Mouse (Mus musculus) brain, embryonic 18.5 days (tissue): ENCODE data around the gene Ctnnbip1.

Source experiments
- DNase-seq: peaks from one replicate; pipeline ENCODE4 v3.0.0-alpha.2; 2012; ENCODE audit warnings: low read depth, low spot score

Ctnnbip1 gene

DNA sequence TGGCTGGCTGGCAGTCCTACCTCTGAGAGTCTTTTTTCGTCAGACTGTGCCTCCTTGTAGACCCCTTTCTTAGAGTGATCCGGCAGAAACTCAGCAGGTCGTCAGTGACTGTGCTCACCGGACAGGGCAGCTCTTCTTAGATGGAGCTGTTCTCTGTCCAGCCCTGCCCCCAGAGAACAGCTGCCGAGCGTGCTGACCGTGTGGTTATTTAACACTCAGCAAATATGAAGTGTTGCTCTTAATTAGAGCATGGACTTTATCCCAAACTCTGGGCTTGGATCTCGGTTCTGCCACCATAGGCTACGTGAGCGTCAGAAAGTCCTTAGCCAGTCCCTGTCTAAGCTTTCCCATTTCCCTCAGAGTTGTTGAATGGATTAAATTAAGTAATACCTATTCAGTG, 3.2 kb downstream of the Ctnnbip1 start:
- DNase-seq, result no peak

DNA sequence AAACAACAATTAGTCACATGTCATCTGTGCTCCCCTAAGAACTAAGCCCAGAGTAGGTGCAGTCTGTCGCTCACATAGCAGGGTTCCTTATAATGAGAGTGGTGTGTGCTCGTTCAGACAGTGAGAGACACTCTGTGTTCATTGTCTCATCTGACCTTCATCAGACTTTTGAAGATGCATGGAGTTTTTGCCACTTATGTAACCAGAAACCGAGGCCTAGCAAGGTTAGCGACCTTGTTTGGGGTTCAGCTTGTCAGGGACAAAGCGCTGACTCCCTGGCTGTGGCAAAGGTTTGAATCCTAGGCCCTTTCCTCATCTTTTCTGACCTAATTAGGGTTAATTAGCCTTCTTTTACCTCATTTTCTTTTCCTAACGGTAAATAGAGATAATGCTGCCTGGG, 5.9 kb downstream of the Ctnnbip1 start:
- no peak for DNase-seq

DNA sequence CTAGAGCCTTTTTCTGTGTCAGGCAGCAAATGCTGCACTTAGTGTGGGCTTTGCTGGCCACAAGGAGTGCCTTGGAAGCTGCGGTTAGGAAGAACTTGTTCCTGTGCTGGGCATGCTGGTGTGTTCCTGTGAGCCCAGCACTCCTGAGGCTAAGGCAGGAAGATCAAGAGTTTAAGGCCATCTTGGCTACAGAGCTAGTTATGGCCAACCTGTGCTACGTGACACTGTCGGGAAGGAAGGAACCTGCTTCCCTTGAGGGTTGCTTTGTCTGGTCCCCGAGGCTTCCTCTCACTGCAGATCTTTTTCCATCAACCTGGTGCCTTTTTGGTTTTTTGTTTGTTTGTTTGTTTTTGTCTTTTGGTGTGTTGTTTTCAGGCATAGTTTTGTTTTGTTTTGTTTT, 7.1 kb downstream of the Ctnnbip1 start:
- no peak for DNase-seq

DNA sequence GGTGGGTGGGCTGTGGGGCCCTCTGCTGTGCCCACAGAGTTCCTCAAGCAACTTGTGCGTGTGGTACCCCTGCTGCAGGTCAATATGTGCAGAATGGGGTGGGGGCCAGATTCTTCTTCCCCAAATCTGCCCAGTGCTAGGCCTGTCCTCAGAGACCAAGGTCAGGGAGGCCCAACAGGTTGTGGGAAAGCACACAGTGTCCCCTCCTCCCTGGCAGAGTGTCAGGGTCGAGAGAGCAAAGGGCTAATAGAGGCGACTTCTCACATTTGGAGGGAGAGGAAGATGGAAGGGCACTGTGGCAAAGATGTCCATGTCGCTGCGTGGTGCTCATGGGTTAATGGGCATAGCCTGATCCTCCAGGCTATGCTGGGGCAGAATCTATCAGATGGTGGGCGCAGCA, 7.8 kb downstream of the Ctnnbip1 start:
- no peak for DNase-seq

DNA sequence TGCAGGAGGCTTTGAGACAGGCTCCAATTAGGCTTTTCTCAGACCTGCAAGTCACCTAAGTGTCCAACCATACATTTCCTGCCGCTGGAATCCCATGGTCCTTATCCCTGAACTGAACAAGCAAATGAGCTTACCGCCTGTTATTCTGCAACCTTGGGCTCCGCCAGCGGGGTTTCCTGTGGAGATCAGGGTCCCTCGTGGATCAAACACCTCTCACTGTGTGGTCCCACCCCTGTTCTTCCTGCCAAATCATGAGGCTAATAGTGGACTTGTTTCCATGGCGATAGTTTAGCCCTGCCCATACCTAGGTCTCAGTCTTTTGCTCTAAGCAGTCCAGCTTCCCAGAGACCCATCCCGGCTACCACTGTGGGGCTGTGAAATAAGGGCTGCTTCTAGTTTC, 8.3 kb downstream of the Ctnnbip1 start:
- DNase-seq, result no peak

DNA sequence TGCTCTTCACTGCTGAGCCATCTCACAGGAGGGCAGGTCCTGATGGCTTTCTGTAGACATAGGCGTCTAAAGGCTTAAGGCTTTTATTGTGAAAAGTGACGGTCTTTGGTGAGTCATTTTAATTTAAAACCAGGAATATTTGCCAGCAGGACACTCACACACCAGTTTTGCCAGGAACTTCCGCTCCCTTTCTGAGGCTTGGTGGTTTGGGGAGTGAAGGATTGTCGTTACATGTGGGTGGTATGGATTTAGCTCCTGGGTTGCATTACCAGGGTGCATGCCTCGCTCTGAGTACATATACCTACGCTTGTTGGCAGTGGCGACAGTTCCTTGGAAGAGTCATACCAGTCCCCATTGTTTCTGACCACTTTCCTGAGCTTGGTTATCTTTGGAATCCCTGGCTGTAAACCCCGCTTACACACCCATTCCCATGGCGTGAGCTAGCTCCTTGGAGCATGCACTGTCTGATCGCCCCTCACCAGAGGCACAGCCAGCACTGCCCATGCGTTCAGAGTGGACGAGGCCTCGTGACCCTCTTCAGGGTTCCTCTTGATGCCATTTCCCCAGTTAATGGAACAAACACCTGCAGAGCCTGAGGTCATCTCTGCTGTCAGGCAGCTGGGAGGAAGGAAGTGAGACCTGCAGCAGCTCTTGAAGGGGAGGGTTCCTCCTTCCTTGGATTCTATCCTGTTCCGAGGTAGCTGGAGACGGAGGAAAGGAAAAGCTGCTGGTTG, 9.8 kb downstream of the Ctnnbip1 start:
- DNase-seq, result no peak

DNA sequence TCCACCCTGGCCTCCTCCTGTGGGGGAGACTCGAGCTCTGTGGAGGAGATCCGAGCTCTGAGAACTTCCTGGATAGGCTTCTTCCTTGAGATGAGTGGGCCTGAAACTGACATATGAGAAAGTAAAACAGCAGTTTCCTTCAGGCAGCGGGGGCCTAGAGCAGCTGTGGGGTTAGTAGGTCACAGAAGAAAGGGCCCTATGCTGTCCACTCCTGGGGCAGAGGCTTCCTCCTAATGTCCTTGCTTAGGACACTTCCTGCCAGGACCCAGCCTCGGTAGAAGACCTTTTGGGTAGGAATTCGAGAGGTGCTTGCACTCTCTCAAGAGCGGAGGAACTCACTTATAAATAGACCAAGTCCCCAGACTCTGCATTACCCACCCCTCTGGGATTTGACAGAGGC, 11.7 kb downstream of the Ctnnbip1 start:
- DNase-seq, result no peak

DNA sequence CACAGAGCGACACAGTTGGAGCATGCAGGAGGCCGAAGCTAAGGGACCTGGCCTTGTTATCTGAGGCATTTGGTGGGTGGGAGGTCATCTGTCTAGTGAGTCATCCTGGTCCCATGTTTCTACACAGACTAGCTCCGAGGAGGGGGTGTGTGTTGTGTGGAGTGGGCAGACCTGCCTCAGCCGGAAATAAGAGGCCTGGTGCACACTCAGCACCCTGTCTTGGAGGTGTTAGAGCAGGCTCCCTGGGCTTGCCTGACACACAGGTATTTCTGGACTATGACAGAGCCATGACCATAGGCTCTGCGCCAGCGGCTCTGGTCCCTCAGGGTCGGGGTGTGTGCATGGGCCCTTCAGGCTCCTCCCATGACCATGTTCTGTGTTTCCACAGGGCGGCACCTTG, 21.4 kb downstream of the Ctnnbip1 start:
- DNase-seq, result no peak

DNA sequence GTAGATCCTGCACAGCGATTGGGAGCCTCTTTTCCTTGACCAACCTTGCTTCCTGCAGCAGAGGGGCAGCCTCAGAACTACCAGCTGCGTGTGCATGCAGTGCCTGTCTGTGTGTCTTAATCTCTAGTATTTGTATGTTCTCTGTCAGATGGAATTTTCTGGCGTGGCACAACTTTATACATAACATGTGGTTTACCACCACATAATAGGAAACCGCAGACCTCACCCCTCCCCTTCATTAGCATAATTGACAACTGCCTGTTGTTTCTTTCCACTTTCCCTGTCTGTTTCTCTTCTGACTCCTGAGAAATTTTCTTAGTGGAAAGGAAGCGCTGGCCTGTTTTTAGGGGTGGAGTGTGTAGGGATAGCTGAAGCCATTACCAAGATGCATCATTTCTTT, 23.9 kb downstream of the Ctnnbip1 start:
- DNase-seq, result no peak

DNA sequence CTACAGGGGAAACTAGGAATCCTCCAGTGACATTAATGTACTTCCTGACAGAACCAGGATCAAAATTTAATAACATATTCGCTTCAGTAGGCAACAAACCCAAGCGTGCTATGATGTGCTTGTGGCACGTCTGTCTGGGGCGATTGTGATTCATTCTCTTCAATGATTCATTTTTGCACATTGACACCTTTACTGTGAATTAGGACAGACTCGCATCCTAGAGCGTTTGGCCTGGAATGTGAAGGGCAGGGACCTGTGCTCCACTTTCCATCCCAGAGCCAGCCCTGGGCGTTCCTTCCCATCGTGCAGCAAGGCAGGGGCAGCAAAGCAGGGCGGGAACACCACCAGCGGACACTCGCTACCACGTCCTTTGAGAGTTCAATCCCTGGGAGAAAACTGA, 24.4 kb downstream of the Ctnnbip1 start:
- no peak for DNase-seq

DNA sequence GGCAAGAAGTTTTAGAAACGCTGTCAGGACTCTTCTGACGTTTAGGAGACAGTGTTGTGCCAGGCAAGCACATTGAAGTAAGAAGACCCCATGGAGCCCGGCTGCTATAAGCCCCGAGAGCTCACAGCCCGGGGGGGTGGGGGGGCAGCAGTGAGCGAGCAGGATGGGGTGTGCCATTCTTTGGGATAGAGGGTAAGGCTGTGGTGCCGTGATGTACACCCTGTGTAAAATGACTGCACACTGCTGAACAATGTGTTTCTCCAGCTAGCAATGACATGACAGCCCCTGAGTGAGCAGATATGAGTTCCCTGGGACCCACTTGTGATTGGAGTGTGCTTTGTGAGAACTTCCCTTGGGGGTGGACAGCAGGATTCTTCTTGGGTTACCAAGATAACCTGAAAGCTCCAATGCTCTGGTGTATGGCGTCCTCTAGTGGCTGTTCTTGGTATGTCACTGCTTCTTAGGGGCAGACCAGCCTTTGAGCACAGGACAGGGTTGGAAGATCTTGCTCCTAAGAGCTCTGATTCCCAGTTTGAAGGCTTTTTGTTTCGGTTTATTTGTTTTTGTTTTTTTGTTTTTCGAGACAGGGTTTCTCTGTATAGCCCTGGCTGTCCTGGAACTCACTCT, 25.0 kb downstream of the Ctnnbip1 start:
- no peak for DNase-seq

DNA sequence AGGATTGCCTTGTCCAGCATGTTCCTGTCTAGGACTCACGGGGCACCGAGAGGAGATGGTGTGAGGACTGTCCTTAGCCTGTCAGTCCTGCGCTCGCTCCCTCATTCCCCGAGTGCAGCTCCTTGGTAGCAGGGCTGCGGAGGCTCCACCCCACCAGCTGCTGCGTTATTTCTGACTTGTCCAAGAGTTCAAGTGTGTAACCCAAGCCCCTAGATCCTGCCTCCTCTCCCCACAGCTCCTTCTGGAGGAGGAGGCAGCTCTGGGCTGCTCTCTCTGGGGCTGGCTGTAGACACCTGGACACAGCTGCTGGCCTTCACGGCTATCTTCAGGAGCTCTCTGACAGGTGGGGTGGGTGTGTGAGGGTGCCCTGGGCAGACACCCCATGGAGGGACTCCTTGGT, 26.9 kb downstream of the Ctnnbip1 start:
- no peak for DNase-seq

DNA sequence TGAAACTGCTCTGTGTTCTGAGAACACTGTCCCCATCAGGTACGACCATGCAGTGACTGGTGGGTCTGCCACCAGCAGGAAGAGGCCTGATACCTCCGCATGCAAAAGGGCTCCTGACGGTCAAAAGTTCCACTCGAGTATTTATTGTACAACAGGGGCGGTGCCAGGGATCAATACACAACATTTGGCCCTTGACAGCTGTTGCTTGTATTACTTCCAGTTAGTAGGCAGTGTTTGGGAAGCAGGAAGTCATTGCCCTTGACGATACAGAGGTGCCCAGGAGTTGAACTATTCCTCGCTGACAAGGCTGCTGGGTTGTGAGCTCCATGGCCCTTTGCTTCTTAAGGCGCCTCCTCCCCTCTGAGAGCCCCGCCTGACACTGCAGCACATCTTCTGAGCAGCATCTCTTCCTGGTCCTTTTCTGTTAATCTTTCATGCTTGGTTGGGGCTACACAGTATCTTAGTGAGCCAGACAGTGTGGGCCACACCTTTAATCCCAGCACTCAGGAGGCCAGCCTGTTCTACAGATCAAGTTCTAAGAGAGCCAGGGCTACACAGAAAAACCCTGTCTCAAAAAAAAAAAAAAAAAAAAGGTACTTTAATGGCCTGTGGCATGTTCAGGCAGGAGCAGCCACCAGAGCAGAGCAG, 28.9 kb downstream of the Ctnnbip1 start:
- DNase-seq, result no peak

DNA sequence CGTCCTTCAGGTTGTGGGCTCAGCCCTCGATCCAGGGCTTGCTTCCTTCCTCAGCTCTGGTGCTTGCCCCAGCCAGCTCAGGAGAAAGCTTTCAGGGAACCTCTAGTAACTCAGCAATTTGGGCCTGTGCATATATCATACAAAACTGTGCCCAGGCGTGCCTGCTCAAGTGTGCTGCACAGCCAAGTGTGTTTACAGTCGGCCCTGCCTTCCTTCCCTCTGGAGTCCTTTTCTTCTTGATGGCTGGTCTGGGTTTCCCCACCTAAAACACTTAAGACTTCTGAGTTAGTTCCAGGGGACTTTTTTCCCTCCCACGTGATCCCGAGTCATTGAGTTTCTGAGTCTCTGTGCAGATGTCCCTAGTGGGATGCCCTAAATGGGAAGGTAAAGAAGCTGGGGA, 29.5 kb downstream of the Ctnnbip1 start:
- no peak for DNase-seq

DNA sequence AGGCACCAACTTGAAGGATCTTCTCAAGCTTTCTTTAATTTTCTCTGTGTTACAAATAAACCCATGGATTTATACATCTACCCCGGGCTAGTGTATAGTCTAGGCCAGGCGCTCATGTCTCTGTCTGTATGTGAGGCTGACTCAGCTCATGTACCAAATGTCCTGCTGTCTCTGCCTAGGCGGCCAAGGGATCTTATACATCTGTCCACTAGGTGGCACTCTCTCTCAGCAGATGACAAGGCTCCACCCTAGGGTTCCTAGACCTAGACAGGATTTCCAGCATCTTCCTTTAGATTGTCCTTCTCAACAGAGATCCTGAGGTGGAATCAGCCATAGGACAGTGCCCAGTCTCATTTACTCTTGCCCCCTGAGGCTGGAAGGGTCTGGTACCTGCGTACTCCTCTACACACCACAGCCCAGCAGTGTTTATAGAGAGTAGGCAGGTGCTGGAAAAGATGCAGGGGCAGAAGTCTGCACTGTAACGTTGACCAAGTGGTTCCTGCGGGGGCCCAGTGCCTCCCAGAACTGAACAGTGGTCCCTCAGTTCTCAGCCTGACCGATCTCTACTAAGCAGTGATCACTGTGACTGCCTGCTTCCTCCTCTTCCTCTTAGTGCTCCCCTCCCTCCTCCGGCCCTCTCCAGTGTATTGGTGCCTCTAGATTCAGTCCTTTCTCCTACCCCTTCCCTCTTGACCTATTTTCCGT, 31.3 kb downstream of the Ctnnbip1 start:
- DNase-seq, result peak; percentile 68

DNA sequence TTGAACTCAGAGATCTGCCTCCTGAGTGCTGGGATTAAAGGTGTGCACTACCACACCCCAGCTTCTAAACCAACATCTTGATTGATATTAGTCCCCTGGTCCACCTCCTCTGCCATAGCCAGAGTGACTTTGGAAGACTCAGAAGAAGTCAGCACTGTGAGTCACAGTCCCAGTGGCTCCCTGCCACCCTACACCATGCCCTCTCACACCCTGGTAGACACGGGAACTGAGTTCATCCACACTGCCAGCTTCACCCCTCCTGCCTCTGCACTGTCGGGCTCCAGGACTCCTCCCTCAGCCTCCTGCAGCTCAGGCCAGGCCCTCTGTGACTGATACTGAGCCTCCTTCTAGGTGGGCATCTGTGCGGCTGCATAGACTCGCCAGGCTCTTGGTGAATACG, 32.8 kb downstream of the Ctnnbip1 start:
- DNase-seq, result no peak

DNA sequence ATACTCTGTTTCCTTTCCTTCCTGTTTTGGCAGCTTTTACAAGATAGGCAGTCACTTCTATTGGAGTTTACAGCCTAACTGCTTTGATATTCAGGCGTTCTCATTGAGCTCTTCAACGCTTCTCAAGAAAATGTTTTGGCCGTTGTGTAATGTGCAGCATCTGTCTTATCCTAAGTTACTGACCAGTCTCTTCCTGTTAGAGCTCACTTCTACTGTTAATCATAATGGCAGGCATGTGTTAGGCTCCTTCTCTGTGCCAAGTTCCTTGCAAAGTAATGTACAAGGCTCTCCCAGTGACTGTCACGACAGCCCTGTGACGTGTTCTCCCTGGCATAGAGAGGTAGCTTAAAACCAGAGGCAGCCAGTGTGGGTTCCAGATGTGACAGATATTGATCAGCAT, 33.7 kb downstream of the Ctnnbip1 start:
- DNase-seq, result no peak

DNA sequence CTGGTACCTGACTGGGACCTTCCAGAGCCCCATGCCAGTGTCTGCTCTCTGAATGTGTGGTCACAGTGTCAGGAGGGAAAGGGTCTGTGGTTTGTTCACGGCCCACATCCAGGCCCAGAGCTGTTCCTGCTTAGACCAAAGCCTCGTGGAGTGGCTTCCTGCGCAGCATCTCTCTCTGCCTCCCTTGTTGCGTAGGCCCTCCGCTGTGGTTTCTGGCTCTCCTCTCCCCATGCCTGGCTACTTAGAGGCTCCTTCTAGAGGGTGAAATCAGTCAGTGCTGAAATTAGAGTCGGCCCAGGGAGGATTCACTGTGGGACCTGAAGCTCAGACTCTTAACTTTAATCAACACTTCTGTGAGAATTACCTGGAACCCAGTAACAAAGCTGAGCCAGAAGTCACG, 35.8 kb downstream of the Ctnnbip1 start:
- DNase-seq, result no peak

DNA sequence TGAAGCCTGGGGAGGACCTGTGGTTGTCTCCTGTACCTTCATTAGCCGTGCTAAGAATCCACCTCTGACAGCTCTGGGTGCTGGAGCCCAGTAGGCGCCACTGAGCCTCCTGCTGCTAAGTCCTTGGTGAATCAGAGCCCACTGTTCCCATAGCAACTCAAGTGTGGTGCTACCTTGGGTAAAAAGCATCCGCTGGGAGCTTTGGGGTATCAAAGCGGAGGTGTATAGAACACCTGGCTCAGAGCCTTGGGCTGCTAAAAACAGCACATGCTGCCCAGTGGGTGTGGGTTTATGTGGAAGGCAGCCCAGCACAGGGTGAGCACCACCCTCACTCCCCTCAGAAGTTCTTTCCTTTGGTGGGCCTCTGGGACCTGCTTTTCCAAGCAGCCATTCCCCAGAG, 38.1 kb downstream of the Ctnnbip1 start:
- DNase-seq, result no peak

DNA sequence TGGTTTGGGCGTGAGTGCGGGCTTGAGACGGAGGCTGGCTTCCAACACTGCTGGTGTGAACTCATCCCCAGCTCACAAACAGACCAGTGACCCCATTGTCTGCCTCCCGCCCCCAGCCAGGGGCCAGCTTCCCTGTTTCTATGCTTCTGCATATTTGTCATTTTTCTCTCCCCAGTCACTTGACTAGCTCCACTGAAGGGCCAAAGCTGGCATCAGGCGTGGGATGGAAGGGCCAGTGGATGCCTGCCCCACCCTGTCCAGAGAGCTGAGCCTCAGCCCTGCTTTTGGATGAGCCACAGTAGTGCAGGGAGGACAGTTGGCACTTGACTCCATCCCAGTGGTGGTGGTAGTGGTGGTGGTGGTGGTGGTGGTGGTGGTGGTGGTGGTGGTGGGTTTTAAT, 39.9 kb downstream of the Ctnnbip1 start:
- DNase-seq, result no peak

DNA sequence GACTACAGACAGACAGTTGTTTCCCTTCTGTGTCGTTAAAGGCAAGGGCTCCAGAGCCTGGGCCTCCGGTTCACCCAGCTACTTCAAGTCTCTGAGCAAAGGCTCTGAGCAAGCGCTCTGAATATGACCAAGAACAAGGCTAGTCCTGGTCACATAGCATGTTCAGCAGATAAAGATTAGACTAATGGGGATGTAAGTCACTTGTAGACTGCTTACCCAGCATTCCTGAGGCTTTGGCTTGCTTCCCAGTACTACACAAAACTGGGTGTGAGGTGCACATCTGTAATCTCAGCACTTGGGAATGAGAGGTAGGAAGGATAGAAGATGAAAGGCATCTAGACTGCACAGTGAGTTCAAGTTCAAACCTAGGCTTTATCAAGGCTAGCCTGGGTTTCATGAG, 40.4 kb downstream of the Ctnnbip1 start:
- DNase-seq, result no peak

DNA sequence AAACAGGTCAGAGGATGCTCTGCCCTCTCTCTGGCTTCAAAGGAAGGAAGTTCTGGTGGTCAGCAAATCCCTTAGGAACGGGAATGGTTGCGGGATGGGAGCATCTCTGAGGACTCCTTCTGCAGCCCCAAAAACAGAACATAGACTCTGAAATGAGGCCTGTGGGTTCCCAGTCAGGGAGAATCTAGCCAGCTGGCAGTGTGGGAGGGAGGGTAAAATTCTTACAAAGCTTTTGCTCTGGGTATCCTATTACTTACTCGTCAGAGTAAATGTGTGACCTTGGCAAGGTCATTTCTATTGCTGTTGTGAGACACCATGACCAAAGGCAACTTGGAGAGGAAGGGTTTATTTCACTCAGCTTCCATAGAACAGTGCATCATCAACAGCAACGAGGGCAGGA, 43.4 kb downstream of the Ctnnbip1 start:
- no peak for DNase-seq
